Mouse (Mus musculus) megakaryocyte-erythroid progenitor cell, adult 5-6 weeks (primary cell): ENCODE measurements around the gene Gm9918. TPM values are rescaled to one million over a fixed set of nuclear protein-coding genes. Genes with fewer than 3 reads are reported as not detected.
A peak's percentile ranks its signal among the peaks of the same experiment; 100 is the strongest.

ENCODE experiments used
- ATAC-seq: replicated peaks from 2 replicates; pipeline ENCODE4 v1.8.0; 2016; ENCODE audit warnings: mild to moderate bottlenecking, inconsistent platforms; ENCODE audit not compliant: severe bottlenecking, poor library complexity, low FRiP score, low TSS enrichment
- total RNA-seq, 2 experiments: library from RNA; stranded (forward) in 1 of 2; stranded (reverse) in 1 of 2; fragments of 200-1000, 215-1000 nt in 1 of 2; fragments of >200 nt in 1 of 2; fragmentation: Nextera tagmentation in 1 of 2; gene quantifications; 2 replicates each; pipeline ENCODE4 v1.2.3; 2014 to 2017

Gm9918 gene
- total RNA-seq, 2 experiments from 2014 or later: not detected

- no peak for ATAC-seq
Measured at GRCm38 (mm10) chr15:102263037-102263436, 7.3 kb upstream of the Gm9918 start.

GRCm38 (mm10) chr15:102265548-102265947 is 4.8 kb upstream of the Gm9918 start:
- ATAC-seq: 0 out of 2 replicates have a peak, but pooled peaks have one; percentile 54

DNA sequence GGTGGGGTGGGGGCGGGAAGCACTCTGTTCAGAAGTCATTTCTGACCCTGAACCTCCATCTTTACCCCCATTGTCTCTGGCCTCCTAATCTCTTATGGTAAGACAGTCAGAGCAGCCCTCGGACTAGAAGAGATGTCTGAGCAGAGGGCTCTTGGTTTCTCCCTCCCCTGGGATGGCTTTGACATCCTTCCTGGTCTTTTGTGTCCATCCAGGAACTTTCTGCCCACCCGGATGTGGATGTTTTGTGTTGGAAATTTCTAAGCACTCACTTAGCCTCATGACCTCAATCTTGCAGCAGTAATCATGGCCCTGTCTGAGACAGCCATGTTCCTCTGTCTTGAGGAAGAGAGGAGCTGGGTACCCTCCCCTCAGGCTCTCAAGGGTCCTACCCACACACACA is 1.1 kb downstream of the Gm9918 start:
- no peak for ATAC-seq

GRCm38 (mm10) chr15:102273982-102274716 is 3.8 kb downstream of the Gm9918 start:
- no peak for ATAC-seq

- no peak for ATAC-seq
Measured at GRCm38 (mm10) chr15:102278726-102279091, 8.3 kb downstream of the Gm9918 start.

- ATAC-seq: peak; percentile 88
Measured at GRCm38 (mm10) chr15:102279092-102279782, 8.9 kb downstream of the Gm9918 start, which contains the start of gene Mfsd5. Mfsd5 (plus strand) TSS chr15:102279454.

DNA sequence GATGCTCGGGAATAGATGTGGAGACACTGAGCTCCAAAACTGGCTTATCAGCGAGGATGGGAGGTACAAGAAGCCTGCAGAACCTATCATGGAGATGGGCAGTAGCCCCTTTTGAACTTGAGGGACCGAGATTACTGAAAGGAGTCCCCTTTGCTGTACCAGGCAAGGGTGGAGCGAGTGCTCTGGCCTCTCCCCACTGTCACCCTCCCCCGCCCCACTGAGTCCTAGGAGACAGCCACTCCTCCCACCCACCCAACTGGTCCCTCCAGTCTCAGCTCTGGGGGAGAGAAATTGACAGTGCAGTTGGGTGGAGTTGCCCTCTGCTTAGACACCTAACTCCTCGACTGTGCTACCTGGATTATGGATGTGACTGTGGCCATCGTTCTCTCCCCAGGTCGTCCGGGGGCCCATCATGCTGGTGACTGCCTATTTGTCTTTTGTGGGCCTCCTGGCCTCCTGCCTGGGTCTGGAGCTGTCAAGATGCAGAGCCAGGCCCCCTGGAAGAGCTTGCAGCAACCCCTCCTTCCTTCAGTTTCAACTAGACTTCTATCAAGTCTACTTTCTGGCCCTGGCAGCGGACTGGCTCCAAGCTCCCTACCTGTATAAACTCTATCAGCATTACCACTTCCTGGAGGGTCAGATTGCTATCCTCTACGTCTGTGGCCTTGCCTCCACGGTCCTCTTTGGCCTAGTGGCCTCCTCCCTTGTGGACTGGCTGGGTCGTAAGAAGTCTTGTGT is 9.6 kb downstream of the Gm9918 start:
- ATAC-seq: peak; percentile 11; the same call in 1 of the 2 replicates

GRCm38 (mm10) chr15:102280623-102281022 is 10.3 kb downstream of the Gm9918 start:
- ATAC-seq: no peak

DNA sequence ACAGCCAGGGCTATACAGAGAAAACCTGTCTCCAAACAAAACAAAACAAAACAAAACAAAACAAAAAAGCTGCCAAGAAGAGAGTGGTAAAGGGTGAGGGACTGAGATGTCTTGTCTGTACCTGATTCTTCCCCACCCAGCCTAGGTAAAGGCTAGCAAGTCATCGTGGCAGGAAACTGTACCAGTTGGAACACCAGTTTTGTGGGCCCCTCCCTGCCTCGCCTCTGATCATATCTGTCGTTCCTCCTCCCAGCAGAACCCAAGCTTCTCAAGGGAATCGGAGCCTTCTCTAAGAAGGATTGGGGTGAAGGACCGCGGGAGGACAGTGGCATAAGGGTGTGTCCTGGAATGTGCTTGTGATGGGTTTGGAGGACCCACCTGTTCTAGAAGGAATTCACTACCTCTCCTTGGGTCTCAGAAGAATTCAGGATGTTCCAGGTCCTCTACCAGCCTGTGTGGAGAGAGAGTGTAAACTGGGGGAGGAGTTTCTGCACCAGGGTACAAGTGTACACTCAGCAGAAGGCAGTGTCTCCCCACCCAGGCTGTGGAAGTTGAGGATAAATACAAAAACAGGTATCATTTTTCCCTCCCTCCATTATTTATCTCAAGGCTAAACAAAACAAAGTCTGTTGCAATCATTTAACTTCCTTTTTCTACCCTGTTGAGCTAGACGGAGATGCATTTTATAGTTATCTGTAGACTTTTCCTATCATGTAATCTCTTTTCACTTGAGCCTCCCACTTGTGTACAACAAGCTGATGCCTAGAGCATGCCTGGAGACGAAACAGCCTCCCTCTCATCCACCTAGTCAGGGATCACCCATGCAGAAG is 12.3 kb downstream of the Gm9918 start:
- ATAC-seq: 0 out of 2 replicates have a peak, but pooled peaks have one; percentile 16

DNA sequence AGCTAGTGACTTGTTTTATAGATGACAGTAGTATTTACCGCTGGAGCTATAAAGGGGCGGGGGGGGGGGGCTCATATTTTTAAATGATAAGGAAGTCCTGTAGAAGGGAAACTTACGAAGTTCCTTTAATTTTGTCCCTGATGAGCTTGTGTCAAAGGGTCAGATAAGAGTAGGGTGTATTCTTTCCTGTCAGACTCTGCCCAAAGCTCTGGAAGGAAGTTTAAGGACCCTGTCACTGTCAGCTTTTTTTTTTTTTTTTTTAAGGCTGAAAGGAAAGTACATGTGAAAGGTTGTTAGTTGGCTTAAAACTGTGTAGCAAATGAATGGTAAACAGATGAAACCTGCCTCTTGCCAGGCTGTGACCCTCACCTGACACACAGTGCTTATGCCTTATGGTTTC is 13.3 kb downstream of the Gm9918 start:
- no peak for ATAC-seq

GRCm38 (mm10) chr15:102287395-102287794 is 17.0 kb downstream of the Gm9918 start:
- ATAC-seq: no peak

DNA sequence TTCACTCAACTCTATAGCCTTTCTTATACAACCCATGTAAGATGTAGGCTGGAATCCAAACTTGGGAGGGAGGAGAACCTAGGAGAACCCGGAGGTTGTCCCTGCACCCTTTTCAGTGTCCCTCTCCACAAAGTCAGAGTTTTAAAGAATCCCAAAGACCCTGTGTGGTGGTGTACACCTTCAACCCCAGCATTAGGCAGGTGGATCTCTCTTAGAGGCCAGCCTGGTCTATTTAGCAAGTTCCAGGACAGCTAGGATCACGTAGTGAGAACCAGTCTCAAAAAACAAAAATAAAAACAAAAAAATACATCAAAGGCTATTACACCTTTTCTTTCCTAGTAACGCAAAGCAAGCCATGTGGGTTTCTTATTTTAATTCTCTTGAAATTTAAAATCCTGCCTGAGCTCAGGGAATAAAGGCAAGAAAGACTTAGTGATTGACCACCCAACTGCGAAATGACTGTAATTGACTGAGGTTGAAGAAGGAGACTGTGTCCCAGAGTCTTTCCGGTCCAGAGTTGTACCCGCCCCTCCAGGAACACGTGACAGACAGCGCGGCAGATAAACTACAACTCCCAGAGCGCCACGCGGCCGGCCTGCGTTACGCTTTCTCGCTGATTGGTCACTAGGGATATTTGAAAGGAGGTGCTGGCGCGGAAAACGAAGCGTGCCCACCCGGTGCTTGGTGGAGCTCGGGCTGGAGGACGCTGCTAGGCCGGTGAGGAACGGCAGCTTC is 25.4 kb downstream of the Gm9918 start, which contains the start of gene Espl1:
Espl1 (plus strand) TSS at position 634 of the 735 bp plus-strand sequence.
- peak; percentile 100 for ATAC-seq

- ATAC-seq: no peak
Measured at GRCm38 (mm10) chr15:102296368-102297006, 26.1 kb downstream of the Gm9918 start.

DNA sequence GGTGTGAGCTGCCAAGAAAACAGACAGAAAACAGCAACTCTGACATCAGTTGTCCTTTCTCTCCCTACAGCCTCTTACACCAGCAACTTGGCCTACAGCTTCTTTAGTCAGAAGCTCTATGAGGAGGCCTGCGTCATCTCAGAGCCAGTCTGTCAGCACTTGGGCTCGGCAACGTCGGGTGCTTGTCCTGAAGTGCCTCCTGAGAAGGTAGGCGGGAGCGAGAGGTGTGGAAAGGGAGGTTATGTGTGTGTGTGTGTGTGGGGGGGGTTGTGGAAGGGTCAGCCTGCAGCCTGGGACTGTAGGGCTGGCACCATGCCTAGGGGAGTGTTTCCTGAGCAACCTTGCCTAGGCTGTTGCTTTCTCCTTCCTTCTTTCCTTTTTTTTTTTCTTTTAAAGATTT is 32.2 kb downstream of the Gm9918 start:
- no peak for ATAC-seq

DNA sequence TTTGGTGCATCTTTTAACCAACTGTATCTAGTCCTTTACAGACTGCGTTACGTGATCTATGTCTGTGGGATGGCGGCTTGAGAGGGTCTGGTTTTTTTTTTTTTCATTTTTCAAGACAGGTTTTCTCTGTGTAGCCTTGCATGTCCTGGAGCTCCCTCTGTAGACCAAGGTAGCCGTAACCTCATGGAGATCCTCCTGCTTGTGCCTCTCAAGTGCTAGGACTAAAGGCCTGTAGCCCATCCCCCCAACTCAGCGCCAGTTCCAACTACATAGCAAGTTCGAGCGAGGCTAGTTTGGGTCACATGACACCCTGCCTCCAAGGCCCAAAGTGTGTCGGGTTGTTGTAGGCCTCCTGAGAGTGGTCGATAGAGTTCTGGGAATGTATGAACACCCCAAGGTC is 38.4 kb downstream of the Gm9918 start:
- ATAC-seq: no peak

GRCm38 (mm10) chr15:102310074-102310845 is 39.9 kb downstream of the Gm9918 start:
- no peak for ATAC-seq

GRCm38 (mm10) chr15:102311489-102311888 is 41.1 kb downstream of the Gm9918 start:
- no peak for ATAC-seq
